Mouse (Mus musculus) midbrain, embryonic 14.5 days (tissue): ENCODE measurements around the gene F5. TPM values are rescaled to one million over a fixed set of nuclear protein-coding genes. Genes with fewer than 3 reads are reported as not detected.

ENCODE experiments used
- polyA plus RNA-seq: library from polyadenylated mRNA; unstranded; fragments of >200 nt; fragmentation: Nextera tagmentation; extraction: Ambion mirVana; gene quantifications from 2 replicates; pipeline ENCODE4 v1.2.1, GENCODE M21; 2014

The F5 gene
- polyA plus RNA-seq, 1 experiment from 2014 or later, result 0.07 TPM

Other genes starting within 250 kb of the F5 start
- 17.5 TPM in 2 replicates for gene Scyl3, start 222.7 kb upstream of the F5 start, polyA plus RNA-seq
- gene BC055324, start 157.0 kb upstream of the F5 start, polyA plus RNA-seq, result 5.1 and 8.3 TPM in 2 replicates
- gene Mettl18, start 156.9 kb upstream of the F5 start, polyA plus RNA-seq, result 5.6 and 7.0 TPM in 2 replicates
- gene Sele, start 103.6 kb upstream of the F5 start, polyA plus RNA-seq, result not detected in 2 replicates
- 0.33 TPM in 1 of 2 replicates, not detected in the other for gene Sell, start 89.9 kb upstream of the F5 start, polyA plus RNA-seq
- not detected in 2 replicates for gene Selp, start 36.6 kb upstream of the F5 start, polyA plus RNA-seq
- gene Slc19a2, start 97.2 kb downstream of the F5 start, polyA plus RNA-seq, result 5.9 and 8.0 TPM in 2 replicates
- 19.9 and 25.4 TPM in 2 replicates for gene Ccdc181, start 123.7 kb downstream of the F5 start, polyA plus RNA-seq
- gene Nme7, start 152.3 kb downstream of the F5 start, polyA plus RNA-seq, result 27.7 and 29.4 TPM in 2 replicates
- gene Blzf1, start 155.7 kb downstream of the F5 start, polyA plus RNA-seq, result 28.3 and 28.9 TPM in 2 replicates